9 mouse cellular contexts compared by ENCODE assay signal in the genomic region with DNA sequence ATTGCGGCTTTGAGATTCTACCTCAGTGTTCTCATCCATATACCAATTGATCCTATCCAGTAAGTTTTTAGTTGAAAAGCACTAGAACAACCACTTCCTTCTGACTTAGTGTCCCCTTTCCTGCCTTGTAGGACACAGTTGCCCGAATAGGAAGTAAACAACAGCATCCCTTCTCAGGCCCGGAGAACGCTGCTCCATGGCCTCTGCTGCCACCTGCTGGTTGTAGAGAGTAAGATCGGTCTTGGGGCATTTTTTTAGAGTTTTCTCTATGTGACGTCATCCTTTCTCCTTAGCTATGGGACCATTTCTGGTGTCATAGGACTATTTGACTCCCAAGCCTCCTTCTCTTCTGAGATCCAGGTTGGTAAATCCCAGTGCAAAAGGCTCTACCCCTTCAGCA. TPM values are rescaled to one million over a fixed set of nuclear protein-coding genes. Genes with fewer than 3 reads are reported as not detected.
DNase-seq lines count a peak whose midpoint lies in the region; TF ChIP-seq lines count a peak whose summit lies in the region.
"Had no signal": no experiment of that assay in that cellular context is flagged by ENCODE, and none has a peak within 500 bp of the region (broad histone marks: within the 10 kb centered on the region; RNA-seq: fewer than 3 reads in every experiment).

No protein-coding gene starts in this region.

- TF ChIP-seq EP300 in ES-Bruce4 (IDR thresholded peaks at IDR 0.05; ENCODE audit: insufficient read depth, low read depth, low read length): 0 out of 2 replicates have a peak, but pooled peaks have one; percentile 32

- no peak overlapping the region for H3K27ac ChIP-seq in ES-Bruce4 (ENCODE audit: insufficient read depth, low read length)
- H3K27ac ChIP-seq in heart, embryonic 10.5 days: no peak overlapping the region

- TF ChIP-seq CTCF in ES-Bruce4 (IDR thresholded peaks at IDR 0.05; ENCODE audit: low read depth, low read length): peak; percentile 88

- 12% methylated on average over 6 of the region's 6 CpGs for WGBS in heart, embryonic 10.5 days
- 11% methylated on average over 6 of the region's 6 CpGs for WGBS in large intestine, adult 2 months

- TF ChIP-seq POLR2A in ES-Bruce4 (IDR thresholded peaks at IDR 0.05; ENCODE audit: insufficient read depth, low read length): no peak

- peak; percentile 87 for DNase-seq in adrenal gland, postnatal 10 days
- DNase-seq in embryo, embryonic 11.5 days (ENCODE audit: low read depth, low spot score): peak; percentile 77
- DNase-seq in heart, embryonic 10.5 days (ENCODE audit: low spot score): peak; percentile 89
- peak; percentile 82 for DNase-seq in large intestine, adult 2 months (ENCODE audit: low read depth, low spot score)
- peak; percentile 71 to 80 for DNase-seq in lung, adult 18-20 months
- DNase-seq in retina, postnatal 1 day: peak; percentile 89
- peak; percentile 70 to 81 for DNase-seq in urinary bladder, postnatal 36 days (ENCODE audit: low spot score in 2 of 2)

- no peak overlapping the region for H3K4me3 ChIP-seq in ES-Bruce4 (ENCODE audit: low read depth, low read length)
- H3K4me3 ChIP-seq in heart, embryonic 10.5 days: no peak overlapping the region
- H3K4me3 ChIP-seq: myocyte had no signal

- H3K36me3 ChIP-seq in ES-Bruce4 (ENCODE audit: control insufficient read depth, insufficient read depth, low read length, poor library complexity, severe bottlenecking): no peaks in the 10 kb centered on the region
- no peaks in the 10 kb centered on the region for H3K36me3 ChIP-seq in heart, embryonic 10.5 days

- H3K9me3 ChIP-seq in ES-Bruce4 (replicated peaks; ENCODE audit: control insufficient read depth, insufficient read depth, low read length, poor library complexity, severe bottlenecking): no peaks in the 10 kb centered on the region
- no peaks in the 10 kb centered on the region for H3K9me3 ChIP-seq in heart, embryonic 10.5 days

- H3K27me3 ChIP-seq in ES-Bruce4 (ENCODE audit: control insufficient read depth, insufficient read depth, low read length, poor library complexity, severe bottlenecking): no peaks in the 10 kb centered on the region
- peaks cover 33% of the 10 kb centered on the region for H3K27me3 ChIP-seq in heart, embryonic 10.5 days (ENCODE audit: insufficient read depth, poor library complexity, severe bottlenecking)

- peaks cover 10% of the 10 kb centered on the region for H3K4me1 ChIP-seq in ES-Bruce4 (ENCODE audit: control insufficient read depth, insufficient read depth, low read length)
- peaks cover 52% of the 10 kb centered on the region for H3K4me1 ChIP-seq in heart, embryonic 10.5 days

- no peak overlapping the region for H3K9ac ChIP-seq in ES-Bruce4 (ENCODE audit: low read depth, poor library complexity, severe bottlenecking)

RNA-seq across cellular contexts. Expression of a gene that starts 16.3 kb away (rescaled TPM):
- polyA plus RNA-seq in ES-Bruce4 (2011; ENCODE audit: insufficient read depth, insufficient read length, low read depth, missing spikeins): 24.6 and 32.8 TPM in 2 replicates
- 10 to 100 TPM; 14.6 TPM for total RNA-seq in adrenal gland, postnatal 10 days (2021)
- 6.8 and 6.9 TPM in 2 replicates for polyA plus RNA-seq in heart, embryonic 10.5 days (2016; fragmentation: Nextera tagmentation; extraction: Ambion mirVana)
- polyA plus RNA-seq in large intestine, adult 2 months (2012; rRNA removed): 63.6 and 113 TPM in 2 replicates

RNA-seq across cellular contexts. Expression of a gene that starts 35.5 kb away (rescaled TPM):
- 16.8 and 20.0 TPM in 2 replicates for polyA plus RNA-seq in ES-Bruce4 (2011; ENCODE audit: insufficient read depth, insufficient read length, low read depth, missing spikeins)
- under 1 TPM; 0.27 to 0.36 TPM for total RNA-seq in adrenal gland, postnatal 10 days (2021)
- 0.12 and 0.49 TPM in 2 replicates for polyA plus RNA-seq in heart, embryonic 10.5 days (2016; fragmentation: Nextera tagmentation; extraction: Ambion mirVana)
- 0.17 TPM in 1 of 2 replicates, not detected in the other for polyA plus RNA-seq in large intestine, adult 2 months (2012; rRNA removed)

RNA-seq across cellular contexts. Expression of a gene that starts 35.5 kb away (rescaled TPM):
- 7.6 and 7.7 TPM in 2 replicates for polyA plus RNA-seq in ES-Bruce4 (2011; ENCODE audit: insufficient read depth, insufficient read length, low read depth, missing spikeins)
- under 1 TPM in 1 of 2 experiments, not detected in 1; 0.15 TPM for total RNA-seq in adrenal gland, postnatal 10 days (2021)
- 0.05 TPM in 1 of 2 replicates, not detected in the other for polyA plus RNA-seq in heart, embryonic 10.5 days (2016; fragmentation: Nextera tagmentation; extraction: Ambion mirVana)
- polyA plus RNA-seq in large intestine, adult 2 months (2012; rRNA removed): 0.01 TPM in 1 of 2 replicates, not detected in the other

Comparison
In these comparisons a context has a peak if more than half of its experiments do, and no peak if none do; other contexts are left out.
1. RNA of a gene that starts 35.5 kb away (polyA plus RNA-seq): 16.8 to 20.0 TPM in ES-Bruce4; 0.12 to 0.49 TPM in heart, embryonic 10.5 days and 0.17 TPM in large intestine, adult 2 months; every median in the first group is over 10 times any median in the second.
2. Peak in every context shown above with its lines, with median percentiles within 50 percentile points of each other: DNase-seq.